In genomic region chr2:26090876-26091770, GRCm38 (mm10) we compare ENCODE assay signal across 8 mouse cellular contexts. TPM values are rescaled to one million over a fixed set of nuclear protein-coding genes. Genes with fewer than 3 reads are reported as not detected.
A peak's percentile ranks its signal among the peaks of the same experiment; 100 is the strongest.
DNase-seq lines count a peak whose midpoint lies in the region; ATAC-seq and TF ChIP-seq lines count a peak whose summit lies in the region.

No protein-coding gene starts in this region.

- WGBS in forebrain, embryonic 15.5 days = under 1% methylated on average over 38 of the region's 39 CpGs
- WGBS in kidney, postnatal 0 days = 4% methylated on average over 38 of the region's 39 CpGs
- 1% methylated on average over 39 of the region's 39 CpGs for WGBS in midbrain, embryonic 10.5 days

- peak overlapping the region; percentile 87 for H3K27ac ChIP-seq in left cerebral cortex, adult 2 months
- peak overlapping the region; percentile 92 for H3K27ac ChIP-seq in forebrain, embryonic 15.5 days (replicated peaks)
- H3K27ac ChIP-seq in kidney, postnatal 0 days = peak overlapping the region; percentile 90
- peak overlapping the region; percentile 87 for H3K27ac ChIP-seq in midbrain, embryonic 10.5 days (replicated peaks)

- H3K36me3 ChIP-seq in forebrain, embryonic 15.5 days = no peaks in the 10 kb centered on the region
- no peaks in the 10 kb centered on the region; the same call in 1 of the 2 replicates for H3K36me3 ChIP-seq in kidney, postnatal 0 days (ENCODE audit: insufficient read depth, low read length)
- no peaks in the 10 kb centered on the region for H3K36me3 ChIP-seq in midbrain, embryonic 10.5 days

- no peaks in the 10 kb centered on the region for H3K9me3 ChIP-seq in forebrain, embryonic 15.5 days
- H3K9me3 ChIP-seq in kidney, postnatal 0 days (replicated peaks; ENCODE audit: low read length) = no peaks in the 10 kb centered on the region
- no peaks in the 10 kb centered on the region for H3K9me3 ChIP-seq in midbrain, embryonic 10.5 days (replicated peaks)

- H3K4me2 ChIP-seq in forebrain, embryonic 15.5 days (replicated peaks) = peak overlapping the region; percentile 89
- peak overlapping the region; percentile 97 for H3K4me2 ChIP-seq in kidney, postnatal 0 days (ENCODE audit: low read length)

- TF ChIP-seq CTCF in left cerebral cortex, adult 2 months (IDR thresholded peaks at IDR 0.05) = no peak; the same call in 1 of the 2 replicates
- peak; percentile 47; the same call in 1 of the 2 replicates for TF ChIP-seq CTCF in kidney, postnatal 0 days (IDR thresholded peaks at IDR 0.05; ENCODE audit: low read depth)

- peak; percentile 43 for ATAC-seq in forebrain, embryonic 15.5 days (replicated peaks)
- ATAC-seq in kidney, postnatal 0 days (replicated peaks; ENCODE audit: low FRiP score, low read depth) = peak; percentile 74
- ATAC-seq in erythroid progenitor cell, adult 5-6 weeks (replicated peaks; ENCODE audit: low FRiP score, poor library complexity, severe bottlenecking) = no peak

- DNase-seq in left cerebral cortex, adult 2 months (ENCODE audit: extremely low spot score in 1 of 2, low spot score in 2 of 2) = no peak
- DNase-seq in left cerebral cortex, adult 11 months (ENCODE audit: low spot score) = no peak
- peak; percentile 68 for DNase-seq in cerebellum, adult 11-12 months
- DNase-seq in kidney, postnatal 0 days (ENCODE audit: low spot score) = peak; percentile 52
- DNase-seq in midbrain, embryonic 10.5 days (ENCODE audit: low spot score) = peak; percentile 66
- DNase-seq in ovary, adult 18-20 months (ENCODE audit: low spot score) = no peak

- intact Hi-C loops in left cerebral cortex, adult 2 months (cut with DNase I) = loop anchor here (1.0 to 5.0 kb wide), 3 partner anchors 31 to 50 kb away; no protein-coding TSS in a partner anchor

- peaks cover 31% of the 10 kb centered on the region for H3K4me1 ChIP-seq in forebrain, embryonic 15.5 days
- H3K4me1 ChIP-seq in kidney, postnatal 0 days (replicated peaks; ENCODE audit: insufficient read depth, low read length) = peaks cover 12% of the 10 kb centered on the region; the same call in 1 of the 2 replicates
- peaks cover 20% of the 10 kb centered on the region for H3K4me1 ChIP-seq in midbrain, embryonic 10.5 days

- H3K4me3 ChIP-seq in left cerebral cortex, adult 2 months = peak overlapping the region; percentile 50
- H3K4me3 ChIP-seq in forebrain, embryonic 15.5 days = peak overlapping the region; percentile 71
- H3K4me3 ChIP-seq in kidney, postnatal 0 days (replicated peaks; ENCODE audit: low read depth, low read length) = peak overlapping the region; percentile 54
- peak overlapping the region; percentile 85 for H3K4me3 ChIP-seq in midbrain, embryonic 10.5 days

- peak overlapping the region; percentile 79 for H3K9ac ChIP-seq in forebrain, embryonic 15.5 days (replicated peaks)
- peak overlapping the region; percentile 65 for H3K9ac ChIP-seq in kidney, postnatal 0 days (ENCODE audit: low read depth, low read length)

- H3K27me3 ChIP-seq in forebrain, embryonic 15.5 days = no peaks in the 10 kb centered on the region
- H3K27me3 ChIP-seq in kidney, postnatal 0 days (ENCODE audit: insufficient read depth, low read length) = no peaks in the 10 kb centered on the region
- peaks cover 57% of the 10 kb centered on the region for H3K27me3 ChIP-seq in midbrain, embryonic 10.5 days (ENCODE audit: low read depth, poor library complexity, severe bottlenecking)

RNA-seq across cellular contexts. Expression of gene Nacc2, which starts 31.9 kb away (rescaled TPM):
- total RNA-seq in left cerebral cortex, adult 2 months (2021) = 10 to 100 TPM; 64.5 to 75.9 TPM
- polyA plus RNA-seq in forebrain, embryonic 15.5 days (2015; fragmentation: Nextera tagmentation; extraction: Ambion mirVana) = 12.4 and 13.5 TPM in 2 replicates
- polyA plus RNA-seq in kidney, postnatal 0 days (2015; fragmentation: Nextera tagmentation; extraction: Ambion mirVana) = 11.3 and 12.2 TPM in 2 replicates
- 4.3 and 5.6 TPM in 2 replicates for polyA plus RNA-seq in midbrain, embryonic 10.5 days (2016; fragmentation: Nextera tagmentation; extraction: Ambion mirVana)
- total RNA-seq in erythroid progenitor cell, adult 5-6 weeks (2015; ENCODE audit: low replicate concordance) = 0.42 TPM in 1 of 2 replicates, not detected in the other
- total RNA-seq in erythroid progenitor cell, adult 5-6 weeks (2017; ENCODE audit: low replicate concordance) = 0.64 and 0.68 TPM in 2 replicates

Comparison
In these comparisons a context has a peak if more than half of its experiments do, and no peak if none do; other contexts are left out.
1. DNase-seq: peak in cerebellum, adult 11-12 months (single experiment), kidney, postnatal 0 days (single experiment) and midbrain, embryonic 10.5 days (single experiment); none in left cerebral cortex, adult 2 months (0 of 2), left cerebral cortex, adult 11 months (single experiment) and ovary, adult 18-20 months (single experiment).
2. Peak in every context shown above with its lines, with median percentiles within 50 percentile points of each other: H3K27ac ChIP-seq and H3K4me3 ChIP-seq.